Mouse (Mus musculus) liver, embryonic 12.5 days (tissue): ENCODE data around the gene Slc4a8. TPM values are rescaled to one million over a fixed set of nuclear protein-coding genes. Genes with fewer than 3 reads are reported as not detected.

Experiments used
- ATAC-seq: fragments of 200-750 bp; cut with Nextera tagmentation; 2 replicates; pipeline ENCODE4 v1.8.0; 2017; ENCODE audit warnings: moderate number of reproducible peaks, mild to moderate bottlenecking, moderate library complexity
- H3K27ac ChIP-seq: fragments of 300-500 bp; sonication (generic); 2 replicates; pipeline ENCODE4 v1.5.1; 2016; ENCODE audit warnings: mild to moderate bottlenecking
- H3K27me3 ChIP-seq: fragments of 300-500 bp; sonication (generic); replicated peaks from 2 replicates; pipeline ENCODE4 v1.6.1; 2016; ENCODE audit warnings: mild to moderate bottlenecking, moderate library complexity
- H3K36me3 ChIP-seq: fragments of 300-500 bp; sonication (generic); 2 replicates; pipeline ENCODE4 v1.6.1; 2016; ENCODE audit warnings: mild to moderate bottlenecking, moderate library complexity
- H3K4me1 ChIP-seq: fragments of 300-500 bp; sonication (generic); 2 replicates; pipeline ENCODE4 v1.6.1; 2016
- H3K4me2 ChIP-seq: fragments of 300-500 bp; sonication (generic); 2 replicates; pipeline ENCODE4 v1.6.1; 2016; ENCODE audit warnings: mild to moderate bottlenecking, moderate library complexity
- H3K4me3 ChIP-seq: fragments of 300-500 bp; sonication (generic); 2 replicates; pipeline ENCODE4 v1.5.1; 2016; ENCODE audit warnings: mild to moderate bottlenecking, moderate library complexity
- H3K9ac ChIP-seq: fragments of 300-500 bp; sonication (generic); 2 replicates; pipeline ENCODE4 v1.6.1; 2016; ENCODE audit warnings: mild to moderate bottlenecking, moderate library complexity
- H3K9me3 ChIP-seq: fragments of 300-500 bp; sonication (generic); replicated peaks from 2 replicates; pipeline ENCODE4 v1.6.1; 2016; ENCODE audit warnings: mild to moderate bottlenecking, moderate library complexity
- WGBS: fragments of 180-500 bp; shearing (Covaris S2); methylation state at CpG from one replicate; pipeline ENCODE4 v1.1.7; 2016; ENCODE audit not compliant: insufficient replicate concordance; 5-methylcytosine and 5-hydroxymethylcytosine counted together
- polyA plus RNA-seq: library from polyadenylated mRNA; unstranded; fragments of >200 nt; fragmentation: Nextera tagmentation; extraction: Ambion mirVana; gene quantifications from 2 replicates; pipeline ENCODE4 v1.2.1, GENCODE M21; 2016

The Slc4a8 gene
- 0.47 and 0.70 TPM in 2 replicates for polyA plus RNA-seq

DNA sequence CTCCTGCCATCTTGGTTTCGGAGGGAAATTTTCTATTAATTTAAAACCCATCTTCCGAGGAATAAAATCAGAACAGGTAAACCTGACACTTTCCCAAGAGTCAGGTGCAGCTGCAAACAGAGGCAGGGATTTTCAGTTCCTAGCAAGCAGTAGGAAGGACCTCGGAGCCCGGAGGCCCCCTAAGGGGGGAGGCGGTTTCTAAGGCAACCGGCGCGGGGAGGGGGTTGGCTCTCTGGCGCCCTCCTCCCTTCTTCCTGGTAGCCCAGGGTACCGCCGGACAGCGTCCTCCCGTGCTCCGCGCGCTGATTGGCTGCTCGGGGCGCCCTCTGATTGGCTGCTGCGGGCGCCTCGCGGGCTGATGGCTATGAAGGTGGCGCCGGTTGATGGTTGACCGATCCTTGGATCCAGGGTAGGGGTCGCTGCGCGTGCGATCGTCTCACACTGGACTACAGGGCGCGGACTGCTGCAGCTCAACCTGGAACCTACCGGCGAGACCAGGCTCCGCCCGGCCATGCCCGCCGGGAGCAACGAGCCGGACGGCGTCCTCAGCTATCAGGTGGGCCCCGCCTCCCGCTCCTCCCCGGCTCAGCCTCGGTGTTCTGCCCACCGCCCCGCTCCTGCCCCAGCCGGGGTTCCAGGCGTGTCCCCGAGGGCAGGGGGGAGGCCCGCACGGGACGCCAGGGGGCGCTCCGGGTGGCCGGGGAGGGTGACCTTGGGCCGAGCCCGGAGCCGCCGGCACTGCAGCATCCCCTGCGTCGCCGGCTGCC, at the start of gene Slc4a8:
Gene Slc4a8, plus strand, starts transcription at position 329 of the 767 bp plus-strand sequence.
- H3K27me3 ChIP-seq = peaks cover 93% of the 10 kb centered on the region
- WGBS = 2% methylated on average over 61 of the region's 64 CpGs
- H3K9me3 ChIP-seq = no peaks in the 10 kb centered on the region
- no peaks in the 10 kb centered on the region for H3K36me3 ChIP-seq
- peak within 1 kb of the TSS; percentile 59 for H3K4me3 ChIP-seq
- peaks cover 19% of the 10 kb centered on the region for H3K4me1 ChIP-seq
- ATAC-seq = peak; percentile 82
- peak within 1 kb of the TSS; percentile 84 for H3K4me2 ChIP-seq
- no peak within 1 kb of the TSS for H3K27ac ChIP-seq
- peak within 1 kb of the TSS; percentile 18; the same call in 1 of the 2 replicates for H3K9ac ChIP-seq

DNA sequence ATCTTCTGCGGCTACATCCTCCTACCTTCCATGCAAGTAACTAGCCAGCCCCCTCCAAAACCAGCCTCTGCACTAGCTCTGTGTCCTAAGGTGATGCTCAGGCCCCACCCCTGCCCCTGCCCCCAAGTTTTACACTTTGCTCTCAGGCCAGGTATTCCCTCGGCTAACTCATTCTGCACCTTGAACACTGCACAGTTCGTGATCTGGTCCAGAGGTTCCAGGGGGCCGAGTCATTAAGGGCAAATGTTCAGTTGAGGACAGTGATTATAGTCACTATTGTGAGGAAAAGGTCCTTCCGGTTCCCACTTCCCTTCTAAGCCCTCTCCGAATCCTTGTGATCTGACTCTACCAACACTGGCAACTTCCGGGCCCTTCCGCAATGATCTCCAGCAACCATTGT, 47.1 kb upstream of the Slc4a8 start:
- Histone ChIP-seq H3K36me3 (no peaks in the 10 kb centered on the region), H3K27ac (no peak overlapping the region), H3K4me2 (no peak overlapping the region), H3K4me1 (no peaks in the 10 kb centered on the region), H3K9me3 (no peaks in the 10 kb centered on the region), H3K27me3 (no peaks in the 10 kb centered on the region), H3K9ac (no peak overlapping the region), H3K4me3 (no peak overlapping the region)
- no peak for ATAC-seq
- WGBS = 70% methylated on average over 8 of the region's 8 CpGs

DNA sequence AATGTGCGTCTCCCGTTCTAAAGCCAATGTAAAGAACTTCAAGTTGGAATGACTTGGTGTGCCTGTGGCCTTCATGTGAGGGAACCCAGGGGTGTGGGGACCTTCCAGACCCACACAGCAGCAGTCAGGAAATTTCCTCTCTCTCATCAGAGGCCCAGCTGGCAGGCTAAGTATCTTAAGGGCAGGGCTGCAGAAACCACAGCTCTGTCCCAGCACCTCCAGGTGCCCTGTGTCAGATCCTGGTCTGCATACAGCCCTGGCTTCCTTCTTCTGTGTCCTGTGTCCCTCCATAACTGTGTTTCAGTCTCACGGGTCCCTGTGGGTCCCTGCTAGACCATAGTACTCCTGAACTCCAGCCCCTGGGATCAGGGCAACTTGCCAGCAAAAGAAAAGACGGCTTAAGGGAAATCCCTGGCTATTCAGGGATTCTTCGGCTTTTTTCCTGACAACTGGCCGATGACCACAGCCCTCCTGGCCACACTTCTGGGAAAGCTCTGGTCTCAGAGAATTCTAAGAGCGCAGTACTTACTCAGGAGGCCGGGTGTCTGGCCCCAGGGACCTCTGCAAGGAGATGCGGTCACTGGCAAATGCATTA, 46.1 kb upstream of the Slc4a8 start:
- H3K9ac ChIP-seq = no peak overlapping the region
- H3K36me3 ChIP-seq = no peaks in the 10 kb centered on the region
- H3K9me3 ChIP-seq = no peaks in the 10 kb centered on the region
- ATAC-seq = no peak
- no peak overlapping the region for H3K4me2 ChIP-seq
- no peak overlapping the region for H3K4me3 ChIP-seq
- 0 out of 2 replicates have a peak, but pooled peaks cover 5% of the 10 kb centered on the region for H3K27me3 ChIP-seq
- H3K27ac ChIP-seq = no peak overlapping the region
- WGBS = 68% methylated on average over 9 of the region's 9 CpGs
- no peaks in the 10 kb centered on the region for H3K4me1 ChIP-seq

DNA sequence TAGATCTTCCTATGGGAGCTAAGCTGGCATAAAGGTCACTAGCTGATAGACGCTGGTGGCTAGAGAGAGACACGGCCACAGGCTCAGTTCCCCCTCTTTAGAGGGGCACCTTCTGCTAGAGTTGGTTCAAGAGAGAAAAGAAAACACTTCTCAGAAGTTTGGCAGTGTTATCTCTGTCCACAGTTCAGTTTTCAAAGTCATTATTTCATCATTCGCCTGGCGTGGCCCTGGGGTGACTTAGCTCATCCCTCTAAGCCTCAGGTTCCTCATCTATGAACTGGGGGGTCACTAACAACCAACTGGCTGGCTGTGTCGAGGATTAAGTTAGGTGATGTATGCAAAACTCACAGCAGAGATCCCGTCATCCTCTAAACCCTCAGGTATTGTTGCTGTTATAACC, 43.6 kb upstream of the Slc4a8 start:
- H3K4me2 ChIP-seq = no peak overlapping the region
- WGBS = 41% methylated on average over 6 of the region's 6 CpGs
- no peak overlapping the region for H3K4me3 ChIP-seq
- H3K36me3 ChIP-seq = no peaks in the 10 kb centered on the region
- no peak for ATAC-seq
- H3K9ac ChIP-seq = no peak overlapping the region
- no peaks in the 10 kb centered on the region for H3K9me3 ChIP-seq
- no peak overlapping the region for H3K27ac ChIP-seq
- H3K27me3 ChIP-seq = peaks cover 15% of the 10 kb centered on the region; the same call in 1 of the 2 replicates
- no peaks in the 10 kb centered on the region for H3K4me1 ChIP-seq

DNA sequence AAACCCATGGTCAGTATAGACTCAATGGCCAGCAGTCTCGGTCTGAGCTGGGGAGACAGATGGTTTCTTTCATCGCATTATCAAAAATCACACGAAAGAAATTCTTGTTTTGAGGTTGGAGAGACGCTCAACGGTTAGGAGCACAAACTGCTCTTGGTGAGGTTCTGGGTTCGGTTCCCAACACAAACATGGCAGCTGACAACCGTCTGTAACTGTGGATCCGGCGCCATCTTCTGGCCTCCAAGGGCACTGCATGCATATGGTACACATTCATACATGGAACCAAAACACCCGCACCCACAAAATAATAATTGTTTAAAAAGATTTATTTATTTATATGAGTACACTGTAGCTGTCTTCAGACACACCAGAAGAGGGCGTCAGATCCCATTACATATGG, 43.0 kb upstream of the Slc4a8 start:
- ATAC-seq = no peak
- Histone ChIP-seq H3K4me2 (no peak overlapping the region), H3K4me3 (no peak overlapping the region), H3K4me1 (no peaks in the 10 kb centered on the region), H3K27ac (no peak overlapping the region), H3K27me3 (peaks cover 20% of the 10 kb centered on the region; the same call in 1 of the 2 replicates), H3K9me3 (no peaks in the 10 kb centered on the region), H3K36me3 (no peaks in the 10 kb centered on the region), H3K9ac (no peak overlapping the region)
- WGBS = 72% methylated on average over 11 of the region's 11 CpGs

DNA sequence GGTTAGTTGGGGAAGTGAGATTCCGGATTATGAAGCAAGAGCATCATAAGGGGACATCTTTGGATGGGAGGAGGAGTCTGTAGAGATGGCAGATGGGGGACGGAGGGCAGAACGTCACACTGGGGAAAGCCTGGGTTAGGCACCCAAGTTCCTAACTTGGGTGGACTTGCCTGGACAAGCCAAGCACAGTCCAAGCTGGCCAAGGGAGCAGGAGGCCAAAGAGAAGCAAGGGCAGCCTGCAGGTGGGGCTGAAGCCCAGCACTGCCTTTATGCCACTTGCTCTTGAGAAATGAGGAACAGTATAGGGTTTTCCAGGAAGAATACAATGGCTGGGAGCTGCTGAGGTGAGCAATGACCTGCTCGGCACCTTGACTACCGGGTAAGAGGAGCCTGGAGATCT, 42.3 kb upstream of the Slc4a8 start:
- Histone ChIP-seq H3K9ac (no peak overlapping the region), H3K36me3 (no peaks in the 10 kb centered on the region), H3K4me3 (no peak overlapping the region), H3K27me3 (peaks cover 20% of the 10 kb centered on the region; the same call in 1 of the 2 replicates), H3K9me3 (no peaks in the 10 kb centered on the region), H3K4me2 (no peak overlapping the region), H3K4me1 (no peaks in the 10 kb centered on the region), H3K27ac (no peak overlapping the region)
- no peak for ATAC-seq
- WGBS = 79% methylated on average over 5 of the region's 5 CpGs

DNA sequence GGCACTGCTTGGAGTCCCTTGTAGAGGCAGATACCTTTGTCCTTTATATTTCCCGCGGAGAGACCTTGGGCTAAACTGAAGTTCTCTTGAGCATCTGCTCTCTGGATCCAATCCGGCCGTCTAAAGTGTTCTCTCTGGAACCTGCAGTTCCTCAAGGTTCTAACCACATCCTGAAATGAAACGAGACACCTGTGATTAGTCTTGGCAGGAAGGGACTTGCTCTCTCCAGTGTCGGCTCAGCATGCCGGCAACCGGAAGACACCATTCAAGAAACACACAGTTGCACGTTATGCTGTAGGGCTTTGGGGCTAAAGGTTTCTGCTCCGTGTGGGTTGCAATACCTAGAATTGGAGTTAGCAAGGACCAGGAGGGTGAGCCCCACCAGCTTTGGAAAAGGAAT, 41.5 kb upstream of the Slc4a8 start:
- peaks cover 23% of the 10 kb centered on the region; the same call in 1 of the 2 replicates for H3K27me3 ChIP-seq
- WGBS = 66% methylated on average over 10 of the region's 10 CpGs
- H3K4me3 ChIP-seq = no peak overlapping the region
- no peak overlapping the region for H3K9ac ChIP-seq
- H3K9me3 ChIP-seq = no peaks in the 10 kb centered on the region
- no peak overlapping the region for H3K27ac ChIP-seq
- no peak overlapping the region for H3K4me2 ChIP-seq
- no peak for ATAC-seq
- H3K4me1 ChIP-seq = no peaks in the 10 kb centered on the region
- H3K36me3 ChIP-seq = no peaks in the 10 kb centered on the region

DNA sequence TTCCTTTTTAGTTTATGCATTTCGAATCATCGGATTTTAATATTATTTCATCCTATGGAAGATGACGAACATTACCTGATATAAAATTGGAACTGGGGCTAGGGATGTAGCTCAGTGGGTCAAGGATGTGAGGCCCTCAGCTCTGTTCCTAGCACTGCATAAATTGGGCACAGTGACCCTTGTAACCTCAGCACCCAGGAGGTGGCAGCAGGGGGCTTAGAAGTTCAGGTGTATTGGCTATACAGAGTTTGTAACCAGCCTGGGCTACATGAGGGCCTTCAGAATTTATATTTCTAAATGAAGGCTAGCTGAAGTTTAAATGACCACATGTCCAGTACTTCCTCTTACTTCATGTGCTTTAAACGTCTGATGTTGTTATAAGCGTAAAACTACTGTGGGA, 40.1 kb upstream of the Slc4a8 start:
- Histone ChIP-seq H3K4me2 (no peak overlapping the region), H3K4me1 (no peaks in the 10 kb centered on the region), H3K4me3 (no peak overlapping the region), H3K27ac (no peak overlapping the region), H3K9me3 (no peaks in the 10 kb centered on the region), H3K9ac (no peak overlapping the region), H3K27me3 (peaks cover 37% of the 10 kb centered on the region), H3K36me3 (no peaks in the 10 kb centered on the region)
- no peak for ATAC-seq
- 76% methylated on average over 5 of the region's 5 CpGs for WGBS

DNA sequence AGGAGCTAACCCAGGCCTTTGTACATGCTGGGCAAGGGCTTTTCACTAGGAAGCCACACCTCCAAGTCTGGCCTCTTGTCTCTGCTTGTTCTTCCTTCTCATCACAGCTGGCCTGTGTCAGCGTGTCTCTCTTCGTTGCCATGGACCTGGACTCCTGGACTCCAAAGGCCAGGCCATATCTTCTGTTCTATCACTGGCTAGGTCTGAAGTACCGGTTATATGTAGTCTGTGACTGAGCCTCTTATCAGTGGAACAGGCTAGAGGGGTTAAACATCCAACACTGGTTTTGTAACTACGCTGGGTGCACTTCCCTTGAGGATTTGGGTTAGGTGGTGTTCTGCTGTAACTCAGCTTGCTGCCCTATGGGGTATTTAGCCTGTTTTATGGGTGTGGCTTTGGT, 39.5 kb upstream of the Slc4a8 start:
- no peak overlapping the region for H3K27ac ChIP-seq
- no peak overlapping the region for H3K4me3 ChIP-seq
- H3K4me1 ChIP-seq = no peaks in the 10 kb centered on the region
- H3K9ac ChIP-seq = no peak overlapping the region
- H3K9me3 ChIP-seq = no peaks in the 10 kb centered on the region
- 42% methylated on average over 4 of the region's 4 CpGs for WGBS
- no peaks in the 10 kb centered on the region for H3K36me3 ChIP-seq
- H3K4me2 ChIP-seq = no peak overlapping the region
- peaks cover 43% of the 10 kb centered on the region for H3K27me3 ChIP-seq
- ATAC-seq = no peak

DNA sequence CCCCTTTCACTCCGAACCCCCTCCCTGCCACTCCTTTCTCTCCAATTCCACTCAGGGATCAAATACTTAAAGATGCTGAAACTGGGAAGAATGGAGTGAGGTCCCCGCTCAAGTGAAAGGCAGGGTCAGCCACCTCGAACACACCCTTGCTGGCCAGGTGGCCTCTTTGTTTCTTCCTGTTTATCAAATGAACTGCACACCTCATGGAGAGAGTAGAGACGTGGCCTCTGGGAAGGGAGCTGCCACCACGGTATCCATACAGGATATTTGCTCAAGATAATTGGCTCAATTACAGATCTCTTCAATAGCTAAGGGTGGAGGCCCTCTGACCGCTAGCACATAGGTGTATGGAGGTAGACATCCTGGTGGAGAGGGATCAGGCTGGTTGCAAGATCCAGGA, 39.0 kb upstream of the Slc4a8 start:
- no peak for ATAC-seq

DNA sequence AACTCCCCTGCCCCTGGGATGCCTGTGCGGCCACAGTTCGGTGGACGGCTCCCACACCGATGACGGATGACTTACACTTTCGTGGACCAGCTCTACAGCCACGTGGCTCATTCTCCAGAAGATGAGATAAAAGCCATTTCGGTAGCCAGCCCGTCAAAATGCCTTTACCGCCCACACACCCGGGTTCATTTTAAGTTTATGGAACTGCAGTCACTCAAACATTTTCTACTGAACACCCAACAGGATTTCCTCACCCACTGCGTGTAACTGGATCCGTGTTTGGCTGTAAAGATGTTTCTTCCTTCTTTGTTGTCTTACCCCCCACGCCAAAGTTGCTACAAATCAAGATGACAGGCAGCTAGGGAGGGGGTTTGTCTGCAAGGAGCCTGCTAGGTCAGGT, 38.0 kb upstream of the Slc4a8 start:
- Histone ChIP-seq H3K36me3 (no peaks in the 10 kb centered on the region), H3K9ac (no peak overlapping the region), H3K9me3 (no peaks in the 10 kb centered on the region), H3K4me1 (peaks cover 2% of the 10 kb centered on the region), H3K4me3 (no peak overlapping the region), H3K4me2 (no peak overlapping the region), H3K27ac (no peak overlapping the region), H3K27me3 (peaks cover 57% of the 10 kb centered on the region)
- WGBS = 56% methylated on average over 14 of the region's 14 CpGs
- ATAC-seq = no peak

More for the DNA sequence above, 39.0 kb upstream of the Slc4a8 start:
- peaks cover 48% of the 10 kb centered on the region for H3K27me3 ChIP-seq
- no peak overlapping the region for H3K4me2 ChIP-seq
- no peaks in the 10 kb centered on the region for H3K36me3 ChIP-seq
- no peaks in the 10 kb centered on the region for H3K9me3 ChIP-seq
- H3K27ac ChIP-seq = no peak overlapping the region
- H3K9ac ChIP-seq = no peak overlapping the region
- H3K4me1 ChIP-seq = no peaks in the 10 kb centered on the region
- H3K4me3 ChIP-seq = no peak overlapping the region
- WGBS = 53% methylated on average over 6 of the region's 6 CpGs

DNA sequence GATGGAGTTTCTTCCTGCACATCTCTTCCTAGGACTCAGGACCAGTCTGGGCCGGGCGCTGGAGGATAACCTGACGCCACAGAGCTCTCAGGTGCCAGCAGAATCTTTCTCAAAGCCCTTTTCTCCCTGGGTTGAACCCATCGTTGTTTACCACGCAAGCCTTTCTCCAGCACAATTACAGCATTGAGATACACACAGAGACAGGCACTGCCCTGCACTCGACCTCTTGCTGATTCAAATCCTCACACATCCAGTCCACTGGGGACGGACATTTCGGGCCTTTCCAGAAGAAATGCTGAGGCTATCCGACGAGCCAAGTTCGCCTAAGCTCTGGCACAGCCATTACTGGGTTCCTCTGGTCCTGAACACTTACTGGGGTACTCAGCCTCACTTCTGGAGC, 34.8 kb upstream of the Slc4a8 start:
- Histone ChIP-seq H3K36me3 (no peaks in the 10 kb centered on the region), H3K9me3 (no peaks in the 10 kb centered on the region), H3K4me2 (no peak overlapping the region), H3K27ac (no peak overlapping the region), H3K4me1 (peaks cover 20% of the 10 kb centered on the region), H3K4me3 (no peak overlapping the region), H3K9ac (no peak overlapping the region), H3K27me3 (peaks cover 81% of the 10 kb centered on the region)
- WGBS = 75% methylated on average over 11 of the region's 11 CpGs
- ATAC-seq = no peak
